Comparison of ENCODE assay signal across 12 mouse cellular contexts in the genomic region with DNA sequence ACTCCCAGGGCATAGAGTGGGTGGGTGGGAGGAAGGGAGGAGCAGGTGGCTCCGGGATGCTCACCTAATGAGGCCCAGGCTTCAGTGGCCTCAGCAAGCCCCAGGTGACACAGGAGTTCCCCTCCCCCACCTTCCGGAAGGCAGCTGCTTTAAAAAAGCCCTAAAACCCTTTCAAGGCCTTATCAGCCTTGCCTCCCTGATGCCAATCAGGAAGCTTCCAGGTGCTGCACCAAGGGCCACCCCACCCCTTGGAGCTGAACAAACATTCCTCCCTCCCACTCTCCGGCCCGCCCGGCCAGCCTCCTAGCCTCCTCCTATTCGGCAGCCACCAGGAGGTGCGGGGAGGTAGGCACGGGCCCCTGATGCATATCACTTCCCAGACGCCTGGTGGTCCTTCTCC. TPM values are rescaled to one million over a fixed set of nuclear protein-coding genes. Genes with fewer than 3 reads are reported as not detected.
DNase-seq lines count a peak whose midpoint lies in the region; ATAC-seq lines count a peak whose summit lies in the region.
"Had no signal": no experiment of that assay in that cellular context is flagged by ENCODE, and none has a peak within 500 bp of the region (broad histone marks: within the 10 kb centered on the region; RNA-seq: fewer than 3 reads in every experiment).

No protein-coding gene starts in this region.

- peak overlapping the region; percentile 33; the same call in 1 of the 2 replicates for H3K4me3 ChIP-seq in forebrain, embryonic 10.5 days
- no peak overlapping the region for H3K4me3 ChIP-seq in forebrain, embryonic 16.5 days (replicated peaks; ENCODE audit: low read length)
- peak overlapping the region; percentile 9; the same call in 1 of the 2 replicates for H3K4me3 ChIP-seq in midbrain, embryonic 11.5 days (ENCODE audit: low read depth, low read length)
- H3K4me3 ChIP-seq: gastrocnemius, adult 2 months had no signal

- H3K4me1 ChIP-seq in forebrain, embryonic 10.5 days: peaks cover 98% of the 10 kb centered on the region
- H3K4me1 ChIP-seq in forebrain, embryonic 16.5 days (replicated peaks; ENCODE audit: control insufficient read depth, insufficient read depth, low read length): peaks cover 61% of the 10 kb centered on the region
- H3K4me1 ChIP-seq in midbrain, embryonic 11.5 days (ENCODE audit: control insufficient read depth, insufficient read depth, low read length): peaks cover 72% of the 10 kb centered on the region

- H3K27me3 ChIP-seq in forebrain, embryonic 10.5 days (ENCODE audit: poor library complexity, severe bottlenecking): peaks cover 22% of the 10 kb centered on the region
- no peaks in the 10 kb centered on the region for H3K27me3 ChIP-seq in forebrain, embryonic 16.5 days (replicated peaks; ENCODE audit: control insufficient read depth, insufficient read depth, low read length)
- H3K27me3 ChIP-seq in midbrain, embryonic 11.5 days (ENCODE audit: control insufficient read depth, insufficient read depth, low read length): no peaks in the 10 kb centered on the region

- no peak overlapping the region for H3K4me2 ChIP-seq in forebrain, embryonic 16.5 days (ENCODE audit: low read length)
- peak overlapping the region; percentile 88; the same call in 1 of the 2 replicates for H3K4me2 ChIP-seq in midbrain, embryonic 11.5 days

- H3K27ac ChIP-seq in forebrain, embryonic 10.5 days: peak overlapping the region; percentile 54
- H3K27ac ChIP-seq in forebrain, embryonic 16.5 days (ENCODE audit: low read length): no peak overlapping the region
- H3K27ac ChIP-seq in midbrain, embryonic 11.5 days (ENCODE audit: low read depth, low read length): no peak overlapping the region
- H3K27ac ChIP-seq: gastrocnemius, adult 2 months; liver, embryonic 14.5 days had no signal

- DNase-seq in forebrain, embryonic 10.5 days (ENCODE audit: extremely low spot score, low spot score): no peak
- peak; percentile 70 for DNase-seq in urinary bladder, postnatal 14 days (ENCODE audit: low spot score)
- no peak for DNase-seq in urinary bladder, postnatal 4 days (ENCODE audit: low spot score in 2 of 2)
- no peak for DNase-seq in midbrain, embryonic 11.5 days (ENCODE audit: low spot score, missing footprints)
- DNase-seq in testis, postnatal 10 days (ENCODE audit: low spot score): no peak
- DNase-seq in ovary, postnatal 14 days (ENCODE audit: low spot score): no peak
- no peak for DNase-seq in frontal cortex, adult 2 months (ENCODE audit: extremely low spot score in 1 of 2, low spot score in 1 of 2)
- DNase-seq: B cell, adult 2 months; gastrocnemius, adult 2 months; kidney, adult 2 months had no signal

- WGBS in forebrain, embryonic 10.5 days: 11% methylated on average over 9 of the region's 9 CpGs
- 27% methylated on average over 9 of the region's 9 CpGs for WGBS in forebrain, embryonic 16.5 days
- 17% methylated on average over 9 of the region's 9 CpGs for WGBS in midbrain, embryonic 11.5 days

- H3K36me3 ChIP-seq in forebrain, embryonic 10.5 days (replicated peaks): peaks cover 40% of the 10 kb centered on the region
- no peaks in the 10 kb centered on the region for H3K36me3 ChIP-seq in forebrain, embryonic 16.5 days (ENCODE audit: control insufficient read depth, insufficient read depth)
- no peaks in the 10 kb centered on the region; the same call in 1 of the 2 replicates for H3K36me3 ChIP-seq in midbrain, embryonic 11.5 days (ENCODE audit: control insufficient read depth, insufficient read depth, low read length)

- no peaks in the 10 kb centered on the region for H3K9me3 ChIP-seq in forebrain, embryonic 10.5 days
- no peaks in the 10 kb centered on the region for H3K9me3 ChIP-seq in forebrain, embryonic 16.5 days (ENCODE audit: control insufficient read depth, low read length)
- no peaks in the 10 kb centered on the region for H3K9me3 ChIP-seq in midbrain, embryonic 11.5 days (ENCODE audit: control insufficient read depth, low read length)

- no peak overlapping the region for H3K9ac ChIP-seq in forebrain, embryonic 16.5 days (replicated peaks; ENCODE audit: low read depth, low read length)
- peak overlapping the region; percentile 6; the same call in 1 of the 2 replicates for H3K9ac ChIP-seq in midbrain, embryonic 11.5 days (ENCODE audit: low read length)
- H3K9ac ChIP-seq: liver, embryonic 14.5 days had no signal

- ATAC-seq in forebrain, embryonic 16.5 days: no peak
- peak; percentile 49; the same call in 1 of the 2 replicates for ATAC-seq in midbrain, embryonic 11.5 days (ENCODE audit: low FRiP score)

RNA-seq across cellular contexts. Expression of a gene that starts 6.0 kb away (rescaled TPM):
- 9.5 and 9.7 TPM in 2 replicates for polyA plus RNA-seq in forebrain, embryonic 10.5 days (2016; fragmentation: Nextera tagmentation; extraction: Ambion mirVana)
- polyA plus RNA-seq in forebrain, embryonic 16.5 days (2015; fragmentation: Nextera tagmentation; extraction: Ambion mirVana): 12.3 and 13.1 TPM in 2 replicates
- 28.8 and 33.7 TPM in 2 replicates for polyA plus RNA-seq in midbrain, embryonic 11.5 days (2014; fragmentation: Nextera tagmentation; extraction: Ambion mirVana)
- polyA plus RNA-seq in frontal cortex, adult 2 months (2012; rRNA removed): 7.3 and 8.9 TPM in 2 replicates

RNA-seq across cellular contexts. Expression of a gene that starts 56.1 kb away (rescaled TPM):
- polyA plus RNA-seq in forebrain, embryonic 10.5 days (2016; fragmentation: Nextera tagmentation; extraction: Ambion mirVana): 15.1 and 15.5 TPM in 2 replicates
- 24.1 and 32.0 TPM in 2 replicates for polyA plus RNA-seq in forebrain, embryonic 16.5 days (2015; fragmentation: Nextera tagmentation; extraction: Ambion mirVana)
- 31.5 and 34.7 TPM in 2 replicates for polyA plus RNA-seq in midbrain, embryonic 11.5 days (2014; fragmentation: Nextera tagmentation; extraction: Ambion mirVana)
- polyA plus RNA-seq in frontal cortex, adult 2 months (2012; rRNA removed): 100 and 129 TPM in 2 replicates
